Mouse (Mus musculus) hematopoietic stem cell, adult 5-6 weeks (primary cell): ENCODE measurements around the gene Nphp4. TPM values are rescaled to one million over a fixed set of nuclear protein-coding genes. Genes with fewer than 3 reads are reported as not detected.

ENCODE experiments used
- ATAC-seq, 2 experiments: fragments of 125-278 bp in 1 of 2; replicated peaks in 1 of 2; 2 replicates each; pipeline ENCODE4 v1.8.0; 2016 to 2017; ENCODE audit warnings: inconsistent platforms in 2 of 2, mild to moderate bottlenecking in 2 of 2, moderate number of reproducible peaks in 2 of 2, low read depth in 1 of 2, moderate TSS enrichment in 1 of 2; ENCODE audit not compliant: low FRiP score in 2 of 2, poor library complexity in 2 of 2, severe bottlenecking in 2 of 2, insufficient read depth in 1 of 2, low TSS enrichment in 1 of 2
- total RNA-seq: library from RNA; stranded (forward); fragments of 172-1452, 232-1000 nt; gene quantifications from 2 replicates; pipeline ENCODE4 v1.2.3, GENCODE M21; 2017

Nphp4 gene
- total RNA-seq, 1 experiment from 2014 or later = 0.35 TPM

GRCm38 (mm10) chr4:152604285-152604684 is 127.8 kb downstream of the Nphp4 start:
- ATAC-seq = no peak

GRCm38 (mm10) chr4:152609196-152609595 is 132.7 kb downstream of the Nphp4 start:
- no peak for ATAC-seq

GRCm38 (mm10) chr4:152610026-152610425 is 133.5 kb downstream of the Nphp4 start:
- no peak for ATAC-seq

Other genes with a start within 250 kb of the Nphp4 start
- not detected in 2 replicates for gene Gpr153, start 202.5 kb upstream of the Nphp4 start, total RNA-seq
- not detected in 2 replicates for gene Hes3, start 185.0 kb upstream of the Nphp4 start, total RNA-seq
- 16.8 and 19.4 TPM in 2 replicates for gene Icmt, start 179.5 kb upstream of the Nphp4 start, total RNA-seq
- 0.35 TPM in 1 of 2 replicates, not detected in the other for gene Rnf207, start 157.7 kb upstream of the Nphp4 start, total RNA-seq
- gene Rpl22, start 151.0 kb upstream of the Nphp4 start, total RNA-seq = 2,451 and 4,877 TPM in 2 replicates
- 0.20 TPM in 1 of 2 replicates, not detected in the other for gene Chd5, start 138.1 kb upstream of the Nphp4 start, total RNA-seq
- gene Kcnab2, start 1.2 kb downstream of the Nphp4 start, total RNA-seq = 66.7 and 67.8 TPM in 2 replicates